Mouse (Mus musculus) midbrain, embryonic 14.5 days (tissue): ENCODE data around the gene Txn2. TPM values are rescaled to one million over a fixed set of nuclear protein-coding genes. Genes with fewer than 3 reads are reported as not detected.

Experiments
- ATAC-seq: fragments of 200-750 bp; cut with Nextera tagmentation; 2 replicates; pipeline ENCODE4 v1.8.0; 2017; ENCODE audit warnings: moderate number of reproducible peaks, moderate library complexity; ENCODE audit not compliant: low FRiP score, low TSS enrichment
- DNase-seq: peaks from one replicate; pipeline ENCODE4 v3.0.0-alpha.2; 2015
- H3K27ac ChIP-seq: fragments of 300-500 bp; sonication (generic); replicated peaks from 2 replicates; pipeline ENCODE4 v1.5.1; 2014; ENCODE audit warnings: mild to moderate bottlenecking, low read depth, low read length, moderate library complexity
- H3K27me3 ChIP-seq: fragments of 300-500 bp; sonication (generic); 2 replicates; pipeline ENCODE4 v1.6.1; 2014; ENCODE audit warnings: low read length, control low read depth, mixed read lengths; ENCODE audit not compliant: control insufficient read depth, insufficient read depth
- H3K36me3 ChIP-seq: fragments of 300-500 bp; sonication (generic); 2 replicates; pipeline ENCODE4 v1.6.1; 2014; ENCODE audit warnings: low read length, control low read depth; ENCODE audit not compliant: control insufficient read depth, insufficient read depth
- H3K4me1 ChIP-seq: fragments of 300-500 bp; sonication (generic); 2 replicates; pipeline ENCODE4 v1.6.1; 2014; ENCODE audit warnings: mild to moderate bottlenecking, antibody characterized with exemption, low read length, control low read depth; ENCODE audit not compliant: control insufficient read depth, insufficient read depth
- H3K4me2 ChIP-seq: fragments of 300-500 bp; sonication (generic); 2 replicates; pipeline ENCODE4 v1.6.1; 2014; ENCODE audit warnings: mild to moderate bottlenecking, low read length, moderate library complexity
- H3K4me3 ChIP-seq: fragments of 300-500 bp; sonication (generic); replicated peaks from 2 replicates; pipeline ENCODE4 v1.5.1; 2014; ENCODE audit warnings: low read depth, low read length
- H3K9ac ChIP-seq: fragments of 300-500 bp; sonication (generic); replicated peaks from 2 replicates; pipeline ENCODE4 v1.6.1; 2014; ENCODE audit warnings: mild to moderate bottlenecking, low read length, moderate library complexity
- H3K9me3 ChIP-seq: fragments of 300-500 bp; sonication (generic); 2 replicates; pipeline ENCODE4 v1.6.1; 2016; ENCODE audit warnings: low read length, control low read depth, mixed read lengths; ENCODE audit not compliant: control insufficient read depth
- WGBS: fragments of 180-500 bp; shearing (Covaris S2); extraction: QIAGEN DNeasy Blood & Tissue Kit; methylation state at CpG from one replicate; pipeline ENCODE4 v1.1.7; 2014; 5-methylcytosine and 5-hydroxymethylcytosine counted together
- polyA plus RNA-seq: library from polyadenylated mRNA; unstranded; fragments of >200 nt; fragmentation: Nextera tagmentation; extraction: Ambion mirVana; gene quantifications from 2 replicates; pipeline ENCODE4 v1.2.1, GENCODE M21; 2014

Gene Txn2
- polyA plus RNA-seq, 1 experiment from 2014 or later, result 219 TPM

DNA sequence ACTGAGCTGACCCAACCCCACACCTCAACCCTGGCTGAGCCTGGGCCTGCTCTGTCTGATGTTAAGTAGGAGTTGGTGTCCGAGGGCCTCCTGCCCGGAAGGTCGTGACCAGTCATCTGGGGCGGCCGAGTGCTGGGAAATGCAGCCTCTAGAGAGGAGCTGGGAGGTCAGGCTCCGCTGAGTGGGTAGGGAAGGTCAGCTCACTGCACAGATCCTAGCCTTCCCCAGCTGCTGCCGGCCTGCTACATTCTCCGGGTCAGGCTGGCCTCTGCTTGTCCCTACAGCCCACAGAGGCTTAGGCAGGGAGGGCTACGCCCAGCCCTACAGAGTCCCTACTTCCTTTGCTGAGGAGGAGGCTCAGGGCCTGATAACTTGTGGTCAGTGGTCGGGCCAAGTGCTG lies 22.3 kb downstream of the Txn2 start:
- Histone ChIP-seq H3K4me2 (no peak overlapping the region), H3K9me3 (no peaks in the 10 kb centered on the region), H3K9ac (no peak overlapping the region), H3K27me3 (peaks cover 10% of the 10 kb centered on the region; the same call in 1 of the 2 replicates), H3K36me3 (no peaks in the 10 kb centered on the region), H3K4me3 (no peak overlapping the region), H3K27ac (no peak overlapping the region), H3K4me1 (no peaks in the 10 kb centered on the region)
- 42% methylated on average over 10 of the region's 10 CpGs for WGBS
- DNase-seq, result no peak
- ATAC-seq, result no peak

GRCm38 (mm10) chr15:77906081-77906480 lies 22.7 kb downstream of the Txn2 start:
- WGBS, result 81% methylated on average over 8 of the region's 8 CpGs
- Histone ChIP-seq H3K9ac (no peak overlapping the region), H3K4me1 (no peaks in the 10 kb centered on the region), H3K4me2 (no peak overlapping the region), H3K36me3 (no peaks in the 10 kb centered on the region), H3K9me3 (no peaks in the 10 kb centered on the region), H3K27me3 (peaks cover 10% of the 10 kb centered on the region; the same call in 1 of the 2 replicates), H3K27ac (no peak overlapping the region), H3K4me3 (no peak overlapping the region)
- DNase-seq (no peak), ATAC-seq (no peak)

- Histone ChIP-seq H3K27ac (no peak overlapping the region), H3K9me3 (no peaks in the 10 kb centered on the region), H3K36me3 (no peaks in the 10 kb centered on the region), H3K4me2 (peak overlapping the region; percentile 62), H3K9ac (peak overlapping the region; percentile 44; the same call in 1 of the 2 replicates), H3K4me3 (peak overlapping the region; percentile 27), H3K4me1 (no peaks in the 10 kb centered on the region), H3K27me3 (peaks cover 10% of the 10 kb centered on the region; the same call in 1 of the 2 replicates)
- 3% methylated on average over 26 of the region's 26 CpGs for WGBS
- ATAC-seq, result no peak
- peak; percentile 66 for DNase-seq
Measured at GRCm38 (mm10) chr15:77905275-77905970, 23.4 kb downstream of the Txn2 start.

- Histone ChIP-seq H3K9ac (no peak overlapping the region), H3K36me3 (no peaks in the 10 kb centered on the region), H3K4me1 (no peaks in the 10 kb centered on the region), H3K4me2 (no peak overlapping the region), H3K9me3 (no peaks in the 10 kb centered on the region), H3K27me3 (peaks cover 10% of the 10 kb centered on the region; the same call in 1 of the 2 replicates), H3K4me3 (no peak overlapping the region), H3K27ac (no peak overlapping the region)
- ATAC-seq, result no peak
- no peak for DNase-seq
- WGBS, result 36% methylated on average over 12 of the region's 12 CpGs
Measured at GRCm38 (mm10) chr15:77904363-77904892, 24.4 kb downstream of the Txn2 start.

DNA sequence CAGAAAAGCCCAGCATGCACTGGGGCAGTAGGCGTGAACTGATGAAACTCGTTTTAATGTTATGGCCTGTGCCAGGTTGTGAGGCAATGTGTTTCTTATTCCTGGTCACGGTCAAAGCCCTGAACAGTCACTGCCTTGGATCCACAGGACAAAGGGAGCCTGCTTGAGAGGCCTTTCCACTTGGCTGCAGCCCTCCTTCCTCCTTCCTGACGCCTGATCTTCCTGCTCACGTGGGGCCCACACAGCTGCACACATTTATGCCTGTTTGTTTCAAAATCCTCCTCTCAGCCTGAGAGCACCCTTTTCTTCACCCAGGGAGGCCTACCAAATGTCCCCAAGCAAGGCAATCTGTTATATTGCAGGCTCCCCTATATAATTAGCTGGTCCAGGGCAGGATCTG lies 25.6 kb downstream of the Txn2 start:
- ATAC-seq (no peak), DNase-seq (no peak)
- Histone ChIP-seq H3K9me3 (no peaks in the 10 kb centered on the region), H3K4me3 (no peak overlapping the region), H3K4me1 (no peaks in the 10 kb centered on the region), H3K9ac (no peak overlapping the region), H3K27me3 (peaks cover 10% of the 10 kb centered on the region; the same call in 1 of the 2 replicates), H3K4me2 (no peak overlapping the region), H3K36me3 (no peaks in the 10 kb centered on the region), H3K27ac (no peak overlapping the region)
- 57% methylated on average over 5 of the region's 5 CpGs for WGBS

DNA sequence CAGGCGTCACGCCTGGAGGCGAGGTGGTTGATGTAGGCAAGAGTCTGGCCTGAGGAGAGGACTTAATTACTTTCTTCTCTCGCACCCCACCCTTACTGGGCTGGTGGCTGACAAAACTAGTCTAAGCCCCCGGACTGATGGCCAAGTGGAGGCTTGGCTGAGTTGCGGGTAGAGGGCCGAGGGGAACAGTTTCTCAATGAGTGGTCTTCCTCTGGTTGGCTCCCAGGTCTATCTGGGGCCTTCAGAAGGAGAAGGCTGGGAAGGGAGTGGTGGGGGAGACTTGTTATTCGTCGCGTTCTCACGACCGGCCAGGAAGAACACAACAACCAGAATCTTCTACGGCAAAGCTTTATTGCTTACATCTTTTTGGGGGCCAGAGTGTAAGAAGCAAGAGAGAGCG lies 33.9 kb downstream of the Txn2 start:
- no peak for ATAC-seq
- Histone ChIP-seq H3K4me3 (no peak overlapping the region), H3K36me3 (no peaks in the 10 kb centered on the region), H3K4me1 (no peaks in the 10 kb centered on the region), H3K27ac (no peak overlapping the region), H3K9ac (no peak overlapping the region), H3K9me3 (no peaks in the 10 kb centered on the region), H3K4me2 (no peak overlapping the region), H3K27me3 (no peaks in the 10 kb centered on the region)
- DNase-seq, result no peak
- 86% methylated on average over 13 of the region's 14 CpGs for WGBS

GRCm38 (mm10) chr15:77893292-77893691 lies 35.5 kb downstream of the Txn2 start:
- H3K27me3 ChIP-seq, result no peaks in the 10 kb centered on the region
- WGBS, result 83% methylated on average over 10 of the region's 10 CpGs

GRCm38 (mm10) chr15:77892420-77892819 lies 36.4 kb downstream of the Txn2 start:
- ATAC-seq, result no peak
- H3K27me3 ChIP-seq, result no peaks in the 10 kb centered on the region
- no peak for DNase-seq
- H3K4me3 ChIP-seq, result no peak overlapping the region
- H3K36me3 ChIP-seq, result no peaks in the 10 kb centered on the region
- no peak overlapping the region for H3K9ac ChIP-seq
- no peak overlapping the region for H3K27ac ChIP-seq
- H3K9me3 ChIP-seq, result no peaks in the 10 kb centered on the region
- WGBS, result 81% methylated on average over 10 of the region's 10 CpGs
- H3K4me1 ChIP-seq, result no peaks in the 10 kb centered on the region
- H3K4me2 ChIP-seq, result no peak overlapping the region

More at GRCm38 (mm10) chr15:77893292-77893691, 35.5 kb downstream of the Txn2 start:
- ATAC-seq (no peak), DNase-seq (no peak)
- H3K9me3 ChIP-seq, result no peaks in the 10 kb centered on the region
- H3K4me3 ChIP-seq, result no peak overlapping the region
- no peaks in the 10 kb centered on the region for H3K4me1 ChIP-seq
- no peaks in the 10 kb centered on the region for H3K36me3 ChIP-seq
- no peak overlapping the region for H3K27ac ChIP-seq
- H3K9ac ChIP-seq, result no peak overlapping the region
- H3K4me2 ChIP-seq, result no peak overlapping the region

- ATAC-seq, result no peak
- Histone ChIP-seq H3K9me3 (no peaks in the 10 kb centered on the region), H3K27ac (no peak overlapping the region), H3K4me2 (no peak overlapping the region), H3K9ac (no peak overlapping the region), H3K4me3 (no peak overlapping the region), H3K36me3 (no peaks in the 10 kb centered on the region), H3K27me3 (no peaks in the 10 kb centered on the region), H3K4me1 (no peaks in the 10 kb centered on the region)
- 89% methylated on average over 8 of the region's 8 CpGs for WGBS
- DNase-seq, result no peak
Measured at GRCm38 (mm10) chr15:77891766-77892165, 37.0 kb downstream of the Txn2 start.
